Mouse (Mus musculus) megakaryocyte, embryonic 14.5 days (primary cell): Measurements from ENCODE around the gene Dennd1a.

Experiments used
- FLI1 ChIP-seq: IDR thresholded peaks from 2 replicates; pipeline ENCODE4 v1.6.1; 2012; ENCODE audit warnings: low read length, inconsistent platforms, mixed read lengths
- GATA1 ChIP-seq: IDR thresholded peaks from 3 replicates; pipeline ENCODE4 v1.6.1; 2012; ENCODE audit warnings: mixed read lengths, low read length, inconsistent platforms, borderline replicate concordance

DNA sequence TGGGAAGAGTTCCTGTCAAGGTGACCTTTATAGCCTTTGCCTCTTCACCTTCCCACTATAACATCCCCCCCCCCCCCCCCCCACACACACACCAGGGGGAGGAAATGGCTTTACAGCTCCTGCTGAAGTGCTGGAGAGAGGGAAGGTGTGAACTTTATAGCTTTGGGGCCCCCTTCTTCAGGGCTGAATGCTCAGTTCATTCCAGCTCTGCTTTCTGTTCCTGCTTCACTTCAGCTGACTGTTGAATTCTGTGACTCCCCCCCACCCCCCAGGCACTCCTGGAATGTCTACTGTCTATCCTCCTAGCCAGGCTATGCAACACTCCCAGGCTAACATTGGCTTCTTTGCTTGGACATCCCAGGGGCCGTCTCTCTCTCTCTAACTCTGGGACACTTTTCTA lies 491.2 kb downstream of the Dennd1a start:
- TF ChIP-seq GATA1 (no peak), FLI1 (no peak)
